Mouse (Mus musculus): ENCODE measurements around the gene Inka1. TPM values are rescaled to one million over a fixed set of nuclear protein-coding genes. Genes with fewer than 3 reads are reported as not detected.

The Inka1 gene
- polyA plus RNA-seq, 1 experiment from 2014 or later, result 27.6 TPM

- 85% methylated on average over 10 of the region's 10 CpGs for WGBS
- Histone ChIP-seq H3K9ac (ENCODE audit: low read length) (no peak overlapping the region), H3K4me3 (ENCODE audit: low read depth, low read length) (no peak overlapping the region), H3K4me1 (replicated peaks; ENCODE audit: control insufficient read depth, insufficient read depth) (no peaks in the 10 kb centered on the region; the same call in 1 of the 2 replicates), H3K9me3 (ENCODE audit: control insufficient read depth, low read length) (no peaks in the 10 kb centered on the region), H3K4me2 (replicated peaks; ENCODE audit: low read depth) (no peak overlapping the region), H3K27ac (replicated peaks) (no peak overlapping the region), H3K36me3 (ENCODE audit: control insufficient read depth, insufficient read depth, low read length) (0 out of 2 replicates have a peak, but pooled peaks cover 2% of the 10 kb centered on the region), H3K27me3 (ENCODE audit: control insufficient read depth, insufficient read depth, low read length) (no peaks in the 10 kb centered on the region)
- ATAC-seq (ENCODE audit: low FRiP score, low TSS enrichment), result no peak
- TF ChIP-seq CTCF (IDR thresholded peaks at IDR 0.05; ENCODE audit: low read depth) (no peak), EP300 (optimal IDR thresholded peaks at IDR 0.05) (no peak)
- no peak for DNase-seq (ENCODE audit: low spot score)
Measured at GRCm38 (mm10) chr9:107966676-107967075, 19.0 kb downstream of the Inka1 start.

GRCm38 (mm10) chr9:107964681-107965080 lies 21.0 kb downstream of the Inka1 start:
- no peak overlapping the region for H3K4me3 ChIP-seq (ENCODE audit: low read depth, low read length)
- TF ChIP-seq CTCF (IDR thresholded peaks at IDR 0.05; ENCODE audit: low read depth) (no peak), EP300 (optimal IDR thresholded peaks at IDR 0.05) (no peak)
- H3K9me3 ChIP-seq (ENCODE audit: control insufficient read depth, low read length), result no peaks in the 10 kb centered on the region
- DNase-seq (ENCODE audit: low spot score), result no peak
- no peak overlapping the region for H3K27ac ChIP-seq (replicated peaks)
- no peak for ATAC-seq (ENCODE audit: low FRiP score, low TSS enrichment)
- no peak overlapping the region for H3K4me2 ChIP-seq (replicated peaks; ENCODE audit: low read depth)
- 90% methylated on average over 9 of the region's 9 CpGs for WGBS
- 0 out of 2 replicates have a peak, but pooled peaks cover 2% of the 10 kb centered on the region for H3K36me3 ChIP-seq (ENCODE audit: control insufficient read depth, insufficient read depth, low read length)
- H3K9ac ChIP-seq (ENCODE audit: low read length), result no peak overlapping the region
- H3K4me1 ChIP-seq (replicated peaks; ENCODE audit: control insufficient read depth, insufficient read depth), result no peaks in the 10 kb centered on the region
- H3K27me3 ChIP-seq (ENCODE audit: control insufficient read depth, insufficient read depth, low read length), result no peaks in the 10 kb centered on the region

GRCm38 (mm10) chr9:107963700-107964099 lies 22.0 kb downstream of the Inka1 start:
- no peaks in the 10 kb centered on the region for H3K27me3 ChIP-seq (ENCODE audit: control insufficient read depth, insufficient read depth, low read length)
- no peak overlapping the region for H3K27ac ChIP-seq (replicated peaks)
- ATAC-seq (ENCODE audit: low FRiP score, low TSS enrichment) (peak; percentile 78), DNase-seq (ENCODE audit: low spot score) (peak; percentile 89)
- WGBS, result 17% methylated on average over 5 of the region's 5 CpGs
- no peaks in the 10 kb centered on the region for H3K4me1 ChIP-seq (replicated peaks; ENCODE audit: control insufficient read depth, insufficient read depth)
- H3K4me3 ChIP-seq (ENCODE audit: low read depth, low read length), result no peak overlapping the region
- 0 out of 2 replicates have a peak, but pooled peaks cover under 1% of the 10 kb centered on the region for H3K36me3 ChIP-seq (ENCODE audit: control insufficient read depth, insufficient read depth, low read length)
- TF ChIP-seq EP300 (optimal IDR thresholded peaks at IDR 0.05) (no peak), CTCF (IDR thresholded peaks at IDR 0.05; ENCODE audit: low read depth) (peak; percentile 98)
- no peak overlapping the region for H3K4me2 ChIP-seq (replicated peaks; ENCODE audit: low read depth)
- no peak overlapping the region for H3K9ac ChIP-seq (ENCODE audit: low read length)
- no peaks in the 10 kb centered on the region for H3K9me3 ChIP-seq (ENCODE audit: control insufficient read depth, low read length)

- H3K36me3 ChIP-seq (ENCODE audit: control insufficient read depth, insufficient read depth, low read length), result no peaks in the 10 kb centered on the region
- no peaks in the 10 kb centered on the region for H3K4me1 ChIP-seq (replicated peaks; ENCODE audit: control insufficient read depth, insufficient read depth)
- ATAC-seq (ENCODE audit: low FRiP score, low TSS enrichment) (no peak), DNase-seq (ENCODE audit: low spot score) (no peak)
- H3K9ac ChIP-seq (ENCODE audit: low read length), result no peak overlapping the region
- no peaks in the 10 kb centered on the region for H3K9me3 ChIP-seq (ENCODE audit: control insufficient read depth, low read length)
- WGBS, result 95% methylated on average over 9 of the region's 9 CpGs
- TF ChIP-seq CTCF (IDR thresholded peaks at IDR 0.05; ENCODE audit: low read depth), result no peak
- no peak for TF ChIP-seq EP300 (optimal IDR thresholded peaks at IDR 0.05)
- no peak overlapping the region for H3K27ac ChIP-seq (replicated peaks)
- H3K4me3 ChIP-seq (ENCODE audit: low read depth, low read length), result no peak overlapping the region
- H3K4me2 ChIP-seq (replicated peaks; ENCODE audit: low read depth), result no peak overlapping the region
- no peaks in the 10 kb centered on the region for H3K27me3 ChIP-seq (ENCODE audit: control insufficient read depth, insufficient read depth, low read length)
Measured at GRCm38 (mm10) chr9:107962916-107963315, 22.8 kb downstream of the Inka1 start.

GRCm38 (mm10) chr9:107961881-107962280 lies 23.8 kb downstream of the Inka1 start:
- no peak overlapping the region for H3K4me3 ChIP-seq (ENCODE audit: low read depth, low read length)
- H3K9ac ChIP-seq (ENCODE audit: low read length), result no peak overlapping the region
- H3K27me3 ChIP-seq (ENCODE audit: control insufficient read depth, insufficient read depth, low read length), result no peaks in the 10 kb centered on the region
- H3K9me3 ChIP-seq (ENCODE audit: control insufficient read depth, low read length), result no peaks in the 10 kb centered on the region
- WGBS, result 50% methylated on average over 5 of the region's 5 CpGs
- H3K4me1 ChIP-seq (replicated peaks; ENCODE audit: control insufficient read depth, insufficient read depth), result no peaks in the 10 kb centered on the region
- DNase-seq (ENCODE audit: low spot score) (peak; percentile 51), ATAC-seq (ENCODE audit: low FRiP score, low TSS enrichment) (0 out of 2 replicates have a peak, but pooled peaks have one; percentile 18)
- no peaks in the 10 kb centered on the region for H3K36me3 ChIP-seq (ENCODE audit: control insufficient read depth, insufficient read depth, low read length)
- no peak overlapping the region for H3K27ac ChIP-seq (replicated peaks)
- TF ChIP-seq EP300 (optimal IDR thresholded peaks at IDR 0.05) (no peak), CTCF (IDR thresholded peaks at IDR 0.05; ENCODE audit: low read depth) (peak; percentile 75)
- no peak overlapping the region for H3K4me2 ChIP-seq (replicated peaks; ENCODE audit: low read depth)

- DNase-seq (ENCODE audit: low spot score) (no peak), ATAC-seq (ENCODE audit: low FRiP score, low TSS enrichment) (no peak)
- Histone ChIP-seq H3K36me3 (ENCODE audit: control insufficient read depth, insufficient read depth, low read length) (no peaks in the 10 kb centered on the region), H3K4me1 (replicated peaks; ENCODE audit: control insufficient read depth, insufficient read depth) (no peaks in the 10 kb centered on the region), H3K9ac (ENCODE audit: low read length) (no peak overlapping the region), H3K27ac (replicated peaks) (no peak overlapping the region), H3K4me3 (ENCODE audit: low read depth, low read length) (no peak overlapping the region), H3K9me3 (ENCODE audit: control insufficient read depth, low read length) (no peaks in the 10 kb centered on the region), H3K4me2 (replicated peaks; ENCODE audit: low read depth) (no peak overlapping the region), H3K27me3 (ENCODE audit: control insufficient read depth, insufficient read depth, low read length) (no peaks in the 10 kb centered on the region)
- WGBS, result 78% methylated on average over 10 of the region's 10 CpGs
- TF ChIP-seq CTCF (IDR thresholded peaks at IDR 0.05; ENCODE audit: low read depth) (no peak), EP300 (optimal IDR thresholded peaks at IDR 0.05) (no peak)
Measured at GRCm38 (mm10) chr9:107961351-107961762, 24.3 kb downstream of the Inka1 start.
